Mouse (Mus musculus) WW6 (cell line): Measurements from ENCODE around the gene Cdc37l1.

Experiments
- DNase-seq: peaks from one replicate; pipeline ENCODE4 v3.0.0-alpha.2; 2013; ENCODE audit warnings: low read depth, low spot score

Gene Cdc37l1

DNA sequence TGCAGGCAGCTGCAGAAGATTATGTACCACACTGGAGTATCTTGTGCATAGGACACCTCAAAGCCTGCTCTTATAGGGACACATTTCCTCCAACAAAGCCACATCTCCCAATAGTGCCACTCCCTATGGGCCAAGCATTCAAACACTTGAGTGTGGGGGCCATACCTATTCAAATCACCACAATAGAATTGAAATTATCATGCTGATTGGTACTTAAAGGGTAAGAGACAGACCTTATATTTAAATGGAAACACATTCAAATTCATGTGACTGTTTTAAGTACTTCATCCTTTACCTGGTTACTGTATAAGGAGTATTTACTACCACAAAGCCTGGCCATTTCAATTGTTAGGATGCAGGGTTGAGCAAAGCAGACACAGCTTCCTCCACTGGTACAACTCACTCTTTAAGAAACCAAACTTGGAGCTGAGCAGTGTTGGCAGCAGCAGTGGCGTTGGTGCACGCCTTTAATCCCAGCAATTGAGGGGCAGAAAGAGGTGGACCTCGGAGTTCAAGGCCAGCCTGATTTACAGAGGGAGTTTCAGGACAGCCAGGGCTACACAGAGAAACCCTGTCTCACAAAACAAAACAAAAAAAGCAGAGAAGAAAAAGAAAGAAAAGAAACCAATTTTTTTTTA, 18.0 kb downstream of the Cdc37l1 start:
- DNase-seq = peak; percentile 67

DNA sequence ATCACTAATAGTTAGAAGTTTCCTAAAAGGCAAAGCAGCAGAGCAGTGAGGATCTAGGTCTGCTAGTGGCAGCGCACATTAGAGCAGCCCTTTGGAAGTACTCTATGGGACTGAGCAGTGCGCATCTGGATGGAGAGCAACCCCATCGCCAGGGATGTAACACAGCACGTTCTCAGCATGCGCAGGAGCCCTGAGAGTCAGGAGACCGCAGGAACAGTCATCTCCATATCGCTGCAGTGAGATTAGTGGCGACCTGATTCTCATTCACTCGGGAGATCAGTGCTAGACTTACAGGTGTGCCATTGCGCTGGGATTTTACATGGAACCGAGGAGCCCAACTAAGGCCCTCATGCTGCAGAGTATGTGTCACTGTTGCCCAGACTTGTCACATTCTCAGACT, 18.9 kb downstream of the Cdc37l1 start:
- DNase-seq = no peak

DNA sequence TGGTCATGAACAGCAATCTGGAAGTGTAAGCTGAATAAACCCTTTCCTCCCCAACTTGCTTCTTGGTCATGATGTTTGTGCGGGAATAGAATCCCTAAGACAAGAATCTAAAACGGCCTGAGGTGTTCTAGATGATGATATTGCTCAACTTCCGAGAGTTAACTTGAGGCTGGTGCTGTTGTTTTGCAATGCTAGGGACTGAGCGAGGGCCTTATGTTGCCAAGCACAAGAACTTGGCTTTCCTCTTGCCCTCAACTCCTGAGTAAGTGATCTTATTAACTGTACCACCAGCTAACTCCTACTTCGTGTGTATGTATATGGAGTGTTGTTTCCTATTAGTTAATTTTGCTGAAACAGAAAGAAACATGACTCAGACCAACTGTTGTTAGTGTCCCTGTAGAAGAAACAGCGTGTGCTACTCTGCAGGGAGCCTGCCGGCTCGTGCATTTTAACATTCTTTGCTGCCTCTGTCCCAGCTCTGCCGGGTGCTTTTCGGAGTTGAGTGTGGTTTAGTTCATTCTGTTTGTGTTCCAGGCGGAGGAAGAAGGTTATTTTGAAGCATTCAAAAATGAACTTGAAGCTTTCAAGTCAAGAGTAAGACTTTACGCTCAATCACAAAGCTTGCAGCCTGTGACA, 21.3 kb downstream of the Cdc37l1 start:
- DNase-seq = no peak

DNA sequence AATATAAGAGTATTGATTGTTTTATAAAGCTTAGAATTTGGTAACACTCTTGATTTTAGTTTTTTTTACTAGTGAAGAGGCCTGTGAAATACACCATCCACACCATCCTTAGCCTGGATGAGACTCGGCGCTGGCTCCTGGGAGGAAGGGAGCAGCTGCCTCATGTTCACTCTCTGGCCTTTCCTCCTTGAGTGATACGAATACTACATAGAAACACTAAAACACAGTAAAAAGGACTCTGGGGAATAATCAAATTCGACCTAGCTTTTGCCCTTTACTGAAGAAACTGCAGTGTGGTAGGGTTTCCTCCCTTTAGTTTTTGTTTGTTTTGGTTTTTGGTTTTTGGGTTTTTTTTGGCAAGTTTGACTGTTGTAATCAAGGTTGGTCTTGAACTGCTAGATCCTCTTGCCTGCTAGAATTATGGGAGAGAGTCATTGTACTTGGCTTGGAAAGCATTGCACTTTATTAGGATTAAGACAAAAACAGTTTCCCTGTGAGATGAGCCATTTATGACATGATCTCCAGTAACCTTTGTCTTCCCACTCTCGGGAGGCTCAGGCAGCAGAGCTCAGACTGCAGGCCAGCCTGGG, 24.4 kb downstream of the Cdc37l1 start:
- DNase-seq = no peak

DNA sequence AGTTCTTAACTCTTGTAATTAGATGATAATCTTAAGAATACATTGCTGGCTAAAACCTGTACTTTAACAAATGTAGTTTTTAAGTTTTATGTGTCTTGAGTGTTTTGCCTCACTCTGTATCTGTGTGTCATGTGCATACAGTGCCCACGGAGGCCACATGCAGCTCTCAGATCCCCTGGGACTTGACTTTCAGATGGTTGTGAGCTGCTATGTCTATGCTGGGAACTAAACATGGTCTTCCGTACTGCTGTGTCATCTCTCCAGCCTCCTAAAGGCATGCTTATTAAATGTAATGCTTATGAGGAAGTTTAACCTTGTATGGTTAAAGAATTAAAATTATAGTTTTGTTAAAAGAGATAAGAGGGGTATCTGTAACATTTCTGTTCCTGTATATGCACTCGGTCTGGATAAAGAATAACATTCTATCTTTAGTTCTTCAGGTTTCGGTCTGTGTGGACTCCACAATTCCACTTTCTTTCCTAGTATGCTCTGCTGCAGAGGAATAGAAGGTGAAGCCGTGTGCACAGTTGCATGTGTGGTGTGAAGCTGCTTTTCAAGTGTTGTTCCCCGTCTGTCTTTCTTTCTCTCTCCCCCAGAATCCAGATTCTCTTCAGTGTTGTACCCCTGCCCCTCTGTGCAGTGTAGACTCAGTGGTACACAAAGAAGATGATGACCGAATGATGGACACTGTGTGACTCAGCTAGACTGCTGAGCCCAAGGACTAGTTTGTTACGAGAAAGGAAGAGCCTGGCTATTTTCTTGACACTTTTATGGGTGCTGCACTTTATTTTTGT, 25.5 kb downstream of the Cdc37l1 start:
- no peak for DNase-seq

DNA sequence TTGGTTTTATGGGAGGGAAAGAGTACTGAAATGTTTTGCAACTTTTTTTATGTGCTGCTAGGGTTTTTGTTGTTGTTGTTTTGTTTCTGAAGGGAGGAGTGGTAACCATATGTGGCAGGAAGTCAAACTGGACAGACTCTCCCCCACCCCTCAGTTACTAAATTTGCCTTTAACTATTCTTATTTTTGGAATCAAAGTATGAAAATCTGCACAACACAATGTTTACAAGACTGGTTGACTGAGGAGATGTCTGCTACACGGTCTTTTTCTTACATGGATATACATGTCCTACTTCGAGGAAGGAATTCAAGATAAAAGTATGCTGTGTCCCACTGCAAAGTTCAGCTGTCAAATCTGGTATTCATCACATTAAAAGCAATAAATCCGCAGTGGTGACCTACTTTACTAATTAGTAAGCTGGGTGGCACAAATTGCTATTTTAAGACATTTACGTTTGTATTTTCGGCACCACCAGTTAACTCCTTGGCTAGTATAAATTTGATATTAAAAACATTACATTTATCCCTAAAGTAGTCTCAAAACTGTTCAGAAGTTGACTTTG, 26.1 kb downstream of the Cdc37l1 start:
- no peak for DNase-seq

DNA sequence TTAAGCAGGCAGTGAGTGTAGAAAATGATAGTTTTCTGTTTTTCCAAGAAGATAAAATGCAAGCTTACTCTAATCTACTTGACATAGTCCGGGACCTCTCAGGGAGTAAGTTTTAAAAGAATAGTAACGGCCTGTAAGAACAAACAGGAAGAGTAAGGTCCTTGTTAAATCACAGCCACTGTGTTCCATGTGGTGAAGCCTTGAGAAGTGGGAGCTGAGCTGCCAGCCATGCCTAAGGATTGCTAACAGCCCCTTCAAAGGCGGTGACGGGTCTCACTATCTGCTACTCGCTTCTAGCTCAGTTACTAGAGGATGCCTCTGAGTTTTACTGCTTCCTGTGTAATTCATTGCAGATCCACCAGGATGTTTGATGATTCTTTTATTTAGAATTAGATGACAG, 26.6 kb downstream of the Cdc37l1 start:
- no peak for DNase-seq

DNA sequence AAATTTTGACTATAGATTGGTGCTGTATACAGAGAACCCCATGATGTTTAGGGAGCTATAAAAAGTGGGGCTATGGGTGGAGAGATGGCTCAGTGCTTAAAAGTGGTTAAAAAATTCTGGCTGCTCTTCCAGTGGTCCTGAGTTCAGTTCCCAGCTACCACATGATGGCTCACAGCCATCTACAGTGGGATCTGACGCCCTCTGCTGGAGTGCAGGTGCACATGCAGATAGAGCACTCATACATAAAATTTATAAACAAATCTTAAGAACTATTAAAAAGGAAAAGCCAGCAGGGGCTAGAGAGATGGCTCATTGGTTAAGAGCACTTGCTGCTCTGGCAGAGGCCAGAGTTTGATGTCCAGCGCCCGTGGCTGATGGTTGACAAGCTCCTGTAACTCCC, 29.5 kb downstream of the Cdc37l1 start:
- no peak for DNase-seq

DNA sequence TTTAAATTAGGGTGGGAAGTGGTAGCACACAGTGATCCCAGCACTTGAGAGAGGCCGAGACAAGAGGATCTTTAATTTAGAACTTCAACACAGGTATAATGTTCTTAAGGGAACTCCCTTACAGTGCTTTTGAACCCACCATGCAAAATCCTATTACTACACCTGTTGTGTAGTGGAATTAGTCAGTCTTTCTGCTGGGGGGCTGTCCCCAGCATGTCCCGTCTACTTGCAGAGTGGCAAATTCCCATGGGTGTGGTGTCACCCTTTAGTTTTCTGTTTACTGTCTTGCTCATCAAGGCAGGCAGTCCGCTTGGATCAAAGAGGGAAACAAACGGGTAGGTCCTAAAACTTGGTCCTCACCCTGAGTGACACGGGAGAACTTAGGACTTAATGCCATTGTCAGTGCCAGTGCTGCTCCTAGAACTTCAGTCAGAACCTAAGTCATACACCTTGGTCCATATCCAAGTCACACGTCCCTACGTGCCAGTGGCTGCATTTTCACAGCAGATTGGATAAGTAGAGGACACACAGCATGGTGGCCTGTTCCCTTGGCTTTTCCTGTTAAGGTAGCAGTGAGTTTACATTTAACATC, 31.7 kb downstream of the Cdc37l1 start:
- no peak for DNase-seq

DNA sequence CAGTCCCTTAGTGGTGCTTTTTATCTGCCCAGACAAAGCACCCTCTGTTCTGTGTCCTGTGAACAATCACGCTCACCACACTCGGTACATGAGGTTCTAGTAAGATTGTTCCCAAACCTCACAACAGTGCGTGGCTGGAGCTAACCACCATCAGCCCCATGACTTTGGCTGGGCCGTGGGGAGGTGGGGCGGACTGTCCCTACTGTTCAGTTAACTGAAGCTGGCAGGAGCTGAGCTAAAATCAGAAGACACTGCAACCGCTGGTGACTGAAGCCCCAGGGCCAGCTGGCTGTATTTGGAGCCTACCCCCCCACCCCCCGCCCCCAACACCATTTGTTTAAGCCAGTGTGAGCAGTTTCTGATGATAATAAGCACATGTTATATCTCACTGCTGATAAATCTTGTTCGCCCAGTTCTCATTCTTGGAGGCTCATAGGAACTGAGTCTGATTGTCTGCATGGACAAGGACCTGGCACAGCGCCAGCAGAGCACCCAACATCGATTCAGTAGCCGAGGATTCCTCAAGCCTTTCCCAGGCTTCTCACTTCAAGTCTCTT, 34.3 kb downstream of the Cdc37l1 start:
- DNase-seq = no peak

DNA sequence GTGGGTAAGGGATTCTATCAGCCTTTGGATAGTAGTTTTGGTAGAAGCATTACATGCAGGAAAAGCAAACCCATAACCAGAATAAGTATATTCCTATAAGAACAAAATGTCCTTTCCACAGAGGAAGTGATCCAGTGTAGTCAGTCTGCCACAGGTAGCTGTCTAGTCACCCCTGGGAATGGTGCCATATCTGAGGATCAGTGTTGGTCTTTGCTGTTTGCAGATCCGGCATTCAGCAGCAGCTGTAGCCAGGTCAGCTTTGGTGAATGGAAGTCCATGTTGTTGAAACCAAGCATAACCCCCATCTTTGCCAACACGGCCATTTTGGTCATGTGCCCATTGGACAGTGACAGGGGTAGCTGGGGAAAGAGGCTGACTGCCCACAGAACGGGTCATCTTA, 41.6 kb downstream of the Cdc37l1 start:
- no peak for DNase-seq

DNA sequence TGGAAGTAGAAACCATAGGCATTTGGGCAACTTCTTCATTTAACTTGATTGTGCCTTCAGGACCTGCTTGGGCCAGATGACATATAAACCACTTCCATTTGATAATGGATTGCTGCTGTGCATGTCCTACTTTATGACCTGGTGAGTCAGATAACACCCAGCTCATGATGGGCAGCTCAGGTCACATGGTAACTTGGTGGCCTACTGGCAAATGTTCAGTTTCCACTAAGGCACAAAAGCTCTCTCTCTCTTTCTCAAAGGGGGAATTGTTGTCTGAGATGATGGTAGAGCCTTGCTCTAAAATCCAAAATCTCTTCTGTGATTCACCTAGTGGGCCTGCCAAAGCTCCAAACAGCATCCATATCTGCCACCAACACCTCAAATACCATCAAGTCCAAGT, 42.5 kb downstream of the Cdc37l1 start:
- DNase-seq = no peak

DNA sequence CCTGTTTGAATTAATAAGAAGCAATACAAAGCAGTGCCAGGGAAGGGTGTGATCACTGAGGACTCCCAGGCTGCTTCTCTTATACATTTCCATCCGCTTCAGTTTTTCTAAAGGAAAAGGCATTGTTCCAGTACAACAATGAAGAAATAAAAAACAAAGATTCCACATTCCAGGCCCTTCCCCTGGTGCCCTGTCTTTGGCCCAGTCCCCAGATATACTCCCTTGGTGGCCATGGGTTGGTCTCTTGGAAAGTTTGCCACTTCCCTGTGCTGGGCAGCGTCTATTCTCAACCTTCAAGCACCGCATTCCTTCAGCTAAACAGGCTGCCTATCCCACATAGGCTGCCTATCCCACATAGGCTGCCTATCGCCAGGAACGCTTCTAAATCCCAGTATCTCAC, 46.9 kb downstream of the Cdc37l1 start:
- no peak for DNase-seq

DNA sequence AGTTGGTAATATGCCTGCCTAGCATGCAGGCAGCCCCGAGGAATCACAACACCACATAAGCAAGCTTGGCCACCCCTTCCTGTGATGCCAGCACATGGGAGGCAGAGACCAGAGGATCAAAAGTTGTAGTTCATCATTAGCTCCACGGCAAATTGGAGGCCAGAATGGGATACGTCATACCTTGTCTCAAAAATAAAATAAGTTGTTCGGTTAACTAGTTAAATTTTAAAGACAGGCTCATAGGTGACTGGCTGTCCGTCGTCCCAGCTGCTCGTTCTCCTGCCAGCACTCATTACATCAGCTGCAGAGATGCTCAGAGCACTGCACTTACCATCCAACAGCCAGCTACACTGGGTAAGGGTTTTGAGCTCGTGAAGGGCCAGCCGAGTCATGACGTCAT, 47.4 kb downstream of the Cdc37l1 start:
- no peak for DNase-seq

DNA sequence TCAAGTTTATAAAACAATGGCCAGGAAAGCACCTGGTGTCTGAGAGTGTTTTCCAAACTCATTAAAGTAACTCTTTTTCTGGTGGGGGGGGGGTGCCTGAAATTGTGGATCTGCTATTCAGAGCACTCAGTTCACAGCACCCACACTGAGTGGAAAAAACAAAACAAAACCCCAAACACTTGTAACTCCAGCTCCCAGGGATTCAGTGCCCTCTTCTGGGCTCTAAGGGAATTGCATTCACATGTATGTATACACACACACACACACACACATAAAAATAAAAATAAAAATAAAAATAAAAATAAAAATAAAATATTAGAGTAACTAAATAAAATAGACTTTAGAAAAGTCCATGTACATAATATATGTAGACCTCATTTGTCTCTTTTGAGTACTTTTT, 49.2 kb downstream of the Cdc37l1 start:
- no peak for DNase-seq

DNA sequence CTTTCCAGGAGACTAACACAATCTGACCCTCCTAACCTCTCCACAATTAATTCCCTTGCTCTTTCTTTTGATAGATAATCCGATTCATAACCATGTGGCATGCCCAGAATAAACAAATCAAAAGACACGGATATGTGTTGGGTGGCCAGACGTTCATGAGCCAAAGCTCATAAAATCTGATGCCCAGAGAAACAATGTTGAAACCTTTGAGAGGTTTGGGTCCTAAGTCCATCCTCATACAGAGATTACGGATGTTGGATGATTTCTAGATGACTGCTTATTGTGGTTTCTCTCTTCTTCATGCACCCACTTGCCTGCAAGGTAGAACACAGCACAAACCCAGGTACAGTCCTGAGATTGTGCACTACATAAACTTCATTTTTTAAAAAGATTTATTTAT, 50.1 kb downstream of the Cdc37l1 start:
- no peak for DNase-seq

DNA sequence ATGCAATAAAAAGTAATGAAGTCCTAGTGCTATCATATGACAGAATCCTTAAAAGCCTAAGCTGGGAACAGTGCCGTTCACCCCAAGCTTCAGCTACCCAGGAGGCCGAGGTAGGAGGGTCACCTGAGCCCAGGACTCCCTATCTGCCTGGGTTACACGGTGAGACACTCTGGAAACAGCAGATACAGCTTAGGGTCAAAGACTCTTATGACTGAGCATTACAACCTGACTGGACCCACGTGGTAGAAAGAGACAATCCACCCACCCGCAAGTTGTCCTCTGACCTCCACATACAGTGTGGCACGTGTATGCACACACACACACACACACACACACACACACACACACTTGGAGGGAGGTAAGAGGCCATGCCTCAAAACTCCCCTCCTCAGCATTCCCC, 52.0 kb downstream of the Cdc37l1 start:
- DNase-seq = no peak

DNA sequence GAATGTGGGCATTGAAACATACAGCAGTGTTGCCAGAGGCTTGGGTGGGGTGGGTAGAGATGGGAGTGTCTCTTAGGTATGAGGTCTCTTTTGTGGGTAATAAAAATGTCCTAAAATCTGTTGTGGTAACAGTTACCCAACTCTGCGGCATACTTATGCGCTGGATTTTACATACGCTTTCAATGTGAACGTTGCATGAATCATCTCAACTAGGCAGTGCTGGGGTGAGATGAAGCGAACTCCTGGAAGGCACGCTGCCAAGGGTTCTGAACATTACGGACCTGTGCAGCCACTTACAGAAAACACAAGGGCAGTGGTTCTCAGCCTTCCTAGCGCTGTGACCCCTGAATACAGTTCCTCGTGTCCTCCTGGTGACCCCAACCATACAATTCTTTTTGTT, 52.5 kb downstream of the Cdc37l1 start:
- no peak for DNase-seq

DNA sequence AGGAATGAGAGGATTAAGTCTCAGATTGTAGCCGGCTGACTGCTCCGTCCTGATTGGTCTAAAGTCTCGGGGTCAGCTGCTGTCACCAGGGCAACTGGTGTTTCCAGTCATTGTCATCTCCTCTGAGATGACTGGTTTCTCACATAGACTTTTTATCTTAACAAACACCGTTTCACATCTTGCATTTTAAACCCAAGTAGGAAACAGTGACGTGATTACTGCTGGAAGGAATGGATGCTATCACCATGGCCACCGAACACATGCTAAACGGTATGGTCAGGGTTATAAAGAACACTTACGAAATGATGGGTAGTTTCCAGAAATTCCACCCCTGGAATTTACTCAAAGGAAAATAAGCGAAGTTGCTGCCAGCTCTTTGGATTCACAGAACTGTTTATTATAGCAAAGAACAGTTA, 54.2 kb downstream of the Cdc37l1 start:
- no peak for DNase-seq

DNA sequence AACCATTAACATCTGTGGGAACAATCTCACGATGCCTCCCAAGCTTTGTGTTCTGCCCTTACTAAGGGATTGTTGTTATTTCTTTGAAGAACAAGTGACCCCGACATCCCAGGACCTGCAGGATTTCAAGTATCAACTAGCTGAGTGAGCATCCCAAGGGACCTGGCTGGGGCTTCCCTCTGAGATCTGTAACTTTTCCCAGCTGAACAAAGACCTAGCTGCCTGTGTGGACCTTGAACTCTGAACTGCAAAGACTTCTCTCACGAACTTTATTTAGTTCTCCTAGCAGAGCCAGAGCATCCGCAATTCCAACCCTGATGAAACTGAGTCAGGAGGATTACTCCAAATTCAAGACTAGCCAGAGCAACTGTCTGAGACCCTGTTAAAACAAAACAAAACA, 55.2 kb downstream of the Cdc37l1 start:
- DNase-seq = no peak

DNA sequence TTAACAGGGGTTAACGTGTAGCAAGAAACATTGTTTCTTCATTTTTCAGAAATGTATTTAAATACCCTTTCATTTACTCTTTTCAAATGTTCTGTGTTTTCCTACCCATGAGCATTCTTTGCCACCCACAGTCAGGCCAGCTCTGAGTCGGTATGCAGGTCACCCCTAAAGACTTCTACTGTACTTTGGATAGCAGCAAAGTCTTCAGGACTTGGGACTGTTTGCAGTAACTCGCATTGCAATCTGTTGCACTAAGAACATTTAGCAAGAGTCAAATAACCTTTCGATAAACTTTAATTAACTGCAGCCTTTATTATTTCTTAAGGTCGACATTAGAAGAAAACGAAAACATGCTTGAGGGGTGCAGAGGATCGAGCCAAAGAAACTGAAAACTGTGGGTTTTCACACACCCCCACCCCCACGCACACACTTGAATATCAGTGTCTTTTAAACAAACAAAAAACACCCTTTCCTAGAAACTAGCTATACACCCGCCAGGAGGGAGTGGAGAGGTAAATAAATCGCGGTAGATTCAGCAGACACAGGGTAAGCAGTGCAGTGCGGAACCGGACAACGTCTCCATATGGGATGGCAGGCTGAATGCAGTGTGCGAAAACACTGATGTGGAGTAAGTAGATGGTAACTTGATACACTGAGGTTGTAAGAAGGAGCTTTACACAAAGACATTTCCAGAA, 56.0 kb downstream of the Cdc37l1 start:
- no peak for DNase-seq
